Mouse (Mus musculus) left cerebral cortex, adult 9 months (tissue): ENCODE results near the gene Abcg2.

ENCODE experiments used
- DNase-seq, 2 experiments: peaks; one replicate each; pipeline ENCODE4 v3.0.0; 2022; ENCODE audit warnings: low spot score in 2 of 2

Gene Abcg2

GRCm38 (mm10) chr6:58638566-58638965 is 54.2 kb downstream of the Abcg2 start:
- DNase-seq: no peak

- DNase-seq: no peak
Observed at GRCm38 (mm10) chr6:58639391-58639790, 55.1 kb downstream of the Abcg2 start.

GRCm38 (mm10) chr6:58640333-58641018 is 56.2 kb downstream of the Abcg2 start:
- peak in 1 of 2 experiments; percentile 62 for DNase-seq

DNA sequence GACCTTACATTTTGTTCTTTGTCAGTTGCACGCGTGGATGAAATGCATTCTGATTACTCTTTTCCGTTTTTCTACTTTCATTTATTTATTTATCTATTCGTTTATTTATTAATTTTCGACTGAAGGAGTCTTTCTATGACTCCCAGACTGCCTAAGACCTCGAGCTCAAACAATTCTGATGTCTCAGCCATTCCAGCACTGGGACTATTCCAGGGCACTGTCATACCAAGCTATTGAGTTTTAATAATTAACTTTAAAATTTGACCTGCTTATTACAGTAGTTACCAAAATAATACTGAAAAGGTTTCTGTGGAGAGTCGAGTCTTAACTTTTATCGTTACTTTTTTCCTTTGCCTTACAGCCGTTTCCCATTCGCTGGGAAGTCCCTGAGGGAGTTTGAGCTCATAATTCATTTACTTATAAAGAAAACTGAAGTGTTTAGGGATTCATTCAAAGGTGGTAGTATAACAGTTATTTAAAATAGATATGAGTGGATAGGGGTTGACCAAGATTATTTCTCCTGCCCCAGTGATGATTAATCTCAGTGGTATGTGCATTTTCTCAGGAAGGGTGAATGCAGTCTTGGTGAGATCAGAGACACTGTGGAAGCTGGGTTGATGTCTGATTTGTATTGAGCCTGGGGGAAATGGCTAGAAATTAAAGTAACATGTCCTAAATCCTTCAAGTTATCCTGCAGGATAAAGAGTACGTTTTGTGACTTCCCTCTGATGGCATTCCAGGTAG is 56.9 kb downstream of the Abcg2 start:
- DNase-seq: no peak

DNA sequence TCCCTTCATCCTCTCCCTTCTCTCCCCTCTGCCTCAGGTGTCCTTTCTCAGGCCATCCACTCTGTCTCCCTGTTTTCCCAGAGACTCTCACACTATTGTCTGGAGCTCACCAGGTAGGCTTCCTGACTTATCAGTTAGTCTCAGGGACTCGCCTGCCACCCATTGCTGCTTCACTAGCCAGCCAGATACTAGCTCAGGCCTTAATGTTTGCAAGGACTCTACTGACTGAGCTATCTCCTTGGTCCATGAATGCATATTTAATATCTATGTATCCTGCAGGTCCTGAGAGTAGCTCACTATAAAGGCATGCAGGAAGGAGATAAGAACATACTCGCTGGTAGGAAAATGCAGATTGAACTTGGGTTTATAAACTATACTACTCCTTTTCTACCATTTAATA is 57.9 kb downstream of the Abcg2 start:
- DNase-seq: no peak

GRCm38 (mm10) chr6:58644586-58644985 is 60.3 kb downstream of the Abcg2 start:
- DNase-seq: peak in 1 of 2 experiments; percentile 7

GRCm38 (mm10) chr6:58648100-58648749 is 63.9 kb downstream of the Abcg2 start:
- DNase-seq: no peak

DNA sequence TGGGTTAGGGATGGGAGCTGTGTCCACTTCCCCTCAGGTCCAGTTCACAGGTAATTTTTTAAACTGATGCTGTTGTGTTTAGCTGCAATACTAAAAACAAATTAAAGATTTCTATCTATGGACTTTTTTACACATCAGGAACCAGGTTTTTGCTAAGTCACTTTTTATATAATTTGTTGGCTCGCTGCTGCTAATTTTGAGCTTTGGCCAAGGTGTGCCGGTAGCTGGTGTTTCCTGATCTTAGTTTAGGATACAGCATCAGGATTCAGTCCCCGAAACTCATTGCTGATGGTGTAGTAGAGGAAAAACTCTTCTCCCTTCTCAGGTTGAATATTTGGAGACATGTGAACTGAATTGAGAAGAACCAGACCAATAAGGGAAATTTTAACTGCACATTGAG is 65.8 kb downstream of the Abcg2 start:
- no peak for DNase-seq

- no peak for DNase-seq
Observed at GRCm38 (mm10) chr6:58651038-58651437, 66.7 kb downstream of the Abcg2 start.

DNA sequence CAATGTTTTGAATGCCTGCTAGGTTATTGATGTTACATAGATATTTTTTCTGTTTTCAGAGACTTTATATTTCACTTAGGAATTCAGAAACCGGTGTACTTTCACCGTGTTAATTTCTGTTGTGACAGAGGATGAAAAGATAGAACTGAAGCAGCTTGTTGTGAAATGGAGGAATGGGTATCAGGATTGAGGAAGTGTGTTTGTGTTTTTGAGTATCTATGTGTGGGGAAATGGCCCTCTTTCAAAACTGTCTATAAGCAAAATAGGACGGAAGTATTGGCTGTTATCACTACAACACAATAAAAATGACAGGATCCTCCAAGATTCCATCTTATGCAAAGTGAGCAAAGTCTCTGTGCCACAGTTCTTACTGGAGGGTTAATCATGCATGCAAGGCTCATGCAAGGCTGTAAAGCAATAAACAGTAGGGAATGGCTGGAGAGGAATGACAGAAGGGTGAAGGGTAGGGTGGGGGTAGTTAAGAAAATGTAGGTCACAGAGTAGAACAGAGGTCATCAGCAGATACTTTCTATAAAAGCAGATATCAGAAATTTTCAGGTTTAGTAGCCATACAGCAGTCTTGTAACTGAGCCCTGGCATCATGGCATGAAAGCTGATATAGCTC is 76.7 kb downstream of the Abcg2 start:
- DNase-seq: no peak

DNA sequence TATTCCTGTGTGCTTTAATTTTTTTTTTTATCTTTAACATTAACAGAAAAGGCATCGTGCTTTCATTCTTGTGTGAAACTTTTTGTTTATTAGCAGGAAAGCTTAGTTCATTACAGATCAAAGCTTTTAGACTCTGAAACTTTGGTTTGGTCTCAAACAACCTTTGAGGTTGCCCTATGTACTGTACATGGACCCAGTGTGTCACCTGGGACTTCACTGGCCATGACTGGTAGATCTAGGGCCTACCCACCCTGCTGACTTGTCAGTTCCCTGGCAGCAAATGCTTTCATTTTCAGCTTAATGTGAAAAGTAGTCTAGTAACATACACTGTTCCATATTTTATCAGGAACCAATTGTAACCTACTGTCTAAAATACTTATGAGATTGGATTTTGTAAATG is 93.5 kb downstream of the Abcg2 start:
- DNase-seq: no peak

DNA sequence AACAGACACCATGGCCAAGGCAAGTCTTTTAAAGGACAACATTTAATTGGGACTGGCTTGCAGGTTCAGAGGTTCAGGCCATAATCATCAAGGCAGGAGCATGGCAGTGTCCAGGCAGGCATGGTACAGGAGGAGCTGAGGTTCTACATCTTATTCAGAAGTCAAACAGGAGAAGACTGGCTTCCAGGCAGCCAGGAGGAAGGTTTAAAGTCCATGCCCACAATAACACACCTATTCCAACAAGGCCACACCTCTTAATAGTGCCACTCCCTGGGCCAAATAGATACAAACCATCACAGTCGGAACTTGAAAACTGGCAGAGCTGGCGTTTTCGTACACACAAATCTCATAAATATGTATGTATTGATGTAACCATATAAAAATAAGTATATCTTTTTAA is 94.2 kb downstream of the Abcg2 start:
- DNase-seq: no peak

GRCm38 (mm10) chr6:58691584-58691983 is 107.3 kb downstream of the Abcg2 start:
- no peak for DNase-seq

DNA sequence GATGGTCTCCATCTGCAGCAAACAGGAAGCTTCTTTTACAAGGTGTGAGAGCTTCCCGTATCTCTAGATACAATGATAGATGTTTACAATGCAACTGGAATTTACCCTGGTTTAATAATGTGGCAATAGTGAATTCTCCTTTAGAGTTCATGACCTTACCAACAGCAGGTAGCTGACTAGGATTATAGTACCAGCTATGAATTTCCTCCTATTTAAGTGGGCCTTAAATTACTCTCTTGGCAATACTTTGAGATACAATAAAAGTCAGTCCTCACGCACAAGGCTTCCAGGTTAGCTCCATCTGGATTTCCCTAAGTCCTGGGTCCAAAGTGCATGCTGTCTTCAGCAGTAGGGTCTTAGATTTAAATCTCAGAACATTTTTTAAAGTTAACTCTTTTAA is 109.9 kb downstream of the Abcg2 start:
- no peak for DNase-seq

GRCm38 (mm10) chr6:58694765-58695164 is 110.4 kb downstream of the Abcg2 start:
- no peak for DNase-seq

GRCm38 (mm10) chr6:58710369-58710768 is 126.0 kb downstream of the Abcg2 start:
- no peak for DNase-seq

- DNase-seq: no peak
Observed at GRCm38 (mm10) chr6:58711909-58712308, 127.6 kb downstream of the Abcg2 start.

- DNase-seq: no peak
Observed at GRCm38 (mm10) chr6:58733851-58734250, 149.5 kb downstream of the Abcg2 start.

- no peak for DNase-seq
Observed at GRCm38 (mm10) chr6:58735090-58735489, 150.8 kb downstream of the Abcg2 start.
